Mouse (Mus musculus): ENCODE results near the gene Myl10. TPM values are rescaled to one million over a fixed set of nuclear protein-coding genes. Genes with fewer than 3 reads are reported as not detected.

Gene Myl10
- total RNA-seq, 2 experiments from 2014 or later: 3.5 TPM; not detected in 1

GRCm38 (mm10) chr5:136687561-136687960, 5.4 kb upstream of the Myl10 start:
- intact Hi-C loops (cut with DNase I): no loop called here
- peak; percentile 93 for DNase-seq
- TF ChIP-seq CTCF (IDR thresholded peaks at IDR 0.05): no peak
- peak overlapping the region; percentile 85 for H3K27ac ChIP-seq
- no peak overlapping the region for H3K4me3 ChIP-seq

- DNase-seq: no peak
- H3K27ac ChIP-seq: no peak overlapping the region
- no peak for TF ChIP-seq CTCF (IDR thresholded peaks at IDR 0.05)
- H3K4me3 ChIP-seq: no peak overlapping the region
- intact Hi-C loops (cut with DNase I): no loop called here
These were observed 4.1 kb upstream of the Myl10 start for GRCm38 (mm10) chr5:136688841-136689240.

DNA sequence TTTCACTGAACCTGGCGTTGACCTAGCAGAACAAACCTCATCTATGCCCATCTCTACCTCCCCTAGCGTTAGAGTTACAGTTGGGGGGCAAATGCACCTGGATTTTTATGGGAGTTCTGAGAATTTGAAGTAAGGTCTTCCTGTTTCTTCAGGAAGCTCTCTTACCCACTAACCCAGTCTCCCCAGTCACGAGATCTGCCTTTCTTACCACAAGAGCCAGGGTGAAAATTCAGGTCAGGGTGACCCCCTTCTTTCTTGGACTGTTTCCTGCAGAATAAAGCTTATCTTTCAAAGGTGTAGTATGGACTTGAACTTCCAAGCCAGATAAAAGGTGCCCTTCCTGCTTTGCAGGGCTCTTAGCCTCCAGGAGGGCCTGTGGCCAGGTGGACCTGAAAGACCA, 1.8 kb upstream of the Myl10 start:
- no peak for TF ChIP-seq CTCF (IDR thresholded peaks at IDR 0.05)
- intact Hi-C loops (cut with DNase I): no loop called here
- H3K27ac ChIP-seq: no peak overlapping the region
- no peak for DNase-seq
- no peak overlapping the region for H3K4me3 ChIP-seq

DNA sequence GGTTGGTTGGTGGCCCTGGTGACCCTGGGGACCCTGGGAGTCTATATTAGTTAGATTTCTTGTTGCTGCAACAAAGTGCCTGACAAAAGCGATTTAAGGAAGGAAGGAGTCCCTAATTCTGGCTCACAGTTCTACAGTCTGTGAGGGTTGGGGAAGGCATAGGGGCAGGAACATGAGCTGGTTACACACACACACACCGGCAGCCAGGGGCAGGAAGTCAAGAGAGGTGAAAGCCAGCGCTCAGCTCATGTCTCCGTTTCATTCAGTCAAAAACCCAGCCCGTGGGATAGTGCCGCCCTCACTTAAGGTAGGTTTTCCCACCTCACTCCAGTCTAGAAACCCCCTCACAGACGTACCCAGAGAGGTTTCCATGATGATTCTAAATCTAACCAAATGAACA, 472 bp downstream of the Myl10 start:
- H3K27ac ChIP-seq: no peak overlapping the region
- H3K4me3 ChIP-seq: no peak overlapping the region
- intact Hi-C loops (cut with DNase I): no loop called here
- peak; percentile 41 for DNase-seq
- no peak for TF ChIP-seq CTCF (IDR thresholded peaks at IDR 0.05)

GRCm38 (mm10) chr5:136694976-136695375, 2.0 kb downstream of the Myl10 start:
- no peak for DNase-seq
- Histone ChIP-seq H3K4me3 (no peak overlapping the region), H3K27ac (no peak overlapping the region)
- intact Hi-C loops (cut with DNase I): no loop called here
- TF ChIP-seq CTCF (IDR thresholded peaks at IDR 0.05): no peak

GRCm38 (mm10) chr5:136696516-136696915, 3.6 kb downstream of the Myl10 start:
- H3K27ac ChIP-seq: no peak overlapping the region
- intact Hi-C loops (cut with DNase I): no loop called here
- no peak for DNase-seq
- TF ChIP-seq CTCF (IDR thresholded peaks at IDR 0.05): no peak
- H3K4me3 ChIP-seq: no peak overlapping the region

- no peak overlapping the region for H3K4me3 ChIP-seq
- TF ChIP-seq CTCF (IDR thresholded peaks at IDR 0.05): no peak
- no peak overlapping the region for H3K27ac ChIP-seq
- intact Hi-C loops (cut with DNase I): no loop called here
- no peak for DNase-seq
These were observed 4.7 kb downstream of the Myl10 start for GRCm38 (mm10) chr5:136697618-136698017.

DNA sequence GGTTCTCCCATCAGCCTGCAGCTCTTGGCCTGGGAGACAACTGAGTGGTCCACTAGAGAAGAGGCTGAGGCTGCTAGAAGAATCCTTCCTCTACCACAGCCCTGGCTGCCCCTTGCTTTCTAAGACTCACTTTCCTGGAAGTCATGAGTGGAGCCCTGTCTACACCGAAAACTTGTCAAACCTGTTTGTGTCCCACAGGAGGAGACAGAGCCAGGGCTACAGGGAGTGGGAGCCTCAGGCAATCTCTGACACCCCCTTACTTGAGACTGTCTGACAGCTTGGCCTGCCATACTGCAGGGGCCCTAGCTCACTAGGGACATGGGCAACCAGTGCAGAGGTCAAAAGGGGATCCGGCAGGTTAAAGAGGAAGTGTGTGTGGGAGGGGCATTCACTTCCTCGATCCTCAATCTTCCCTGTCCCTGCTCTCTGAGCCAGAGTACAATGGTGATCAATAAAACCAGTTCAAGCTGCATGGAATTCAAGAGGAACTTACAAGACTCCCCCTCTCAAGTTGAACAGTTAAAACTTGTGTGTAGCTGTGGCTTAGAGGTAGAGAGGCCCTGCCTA, 9.3 kb downstream of the Myl10 start:
- no peak overlapping the region for H3K27ac ChIP-seq
- no peak for DNase-seq
- TF ChIP-seq CTCF (IDR thresholded peaks at IDR 0.05): no peak
- intact Hi-C loops (cut with DNase I): loop anchor here (10.0 kb wide), 1 partner anchor 77 kb away; no protein-coding TSS in a partner anchor
- H3K4me3 ChIP-seq: no peak overlapping the region

GRCm38 (mm10) chr5:136703751-136704150, 10.8 kb downstream of the Myl10 start:
- no peak overlapping the region for H3K27ac ChIP-seq
- intact Hi-C loops (cut with DNase I): loop anchor here (10.0 kb wide), 1 partner anchor 79 kb away; no protein-coding TSS in a partner anchor
- TF ChIP-seq CTCF (IDR thresholded peaks at IDR 0.05): peak; percentile 90
- H3K4me3 ChIP-seq: no peak overlapping the region
- DNase-seq: peak; percentile 84

DNA sequence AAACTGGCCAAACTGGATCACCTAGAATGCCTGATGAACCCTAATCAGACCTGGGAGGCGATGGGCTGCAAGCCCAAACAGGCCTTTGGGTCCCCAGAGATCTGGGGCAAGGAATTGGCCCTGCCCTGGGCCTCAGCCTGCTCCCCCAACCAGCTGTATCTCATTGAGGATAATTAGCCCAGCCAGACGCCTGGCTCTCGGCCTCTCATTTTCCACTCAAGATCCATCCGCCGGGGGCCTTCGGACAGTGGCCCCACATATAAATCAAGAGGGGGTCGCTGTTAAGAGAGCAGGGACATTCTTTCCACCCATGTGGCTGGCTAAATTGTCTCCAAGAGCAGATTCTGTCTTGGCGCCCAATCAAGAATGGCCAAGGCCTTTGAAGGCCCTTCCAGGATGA, 11.2 kb downstream of the Myl10 start:
- Histone ChIP-seq H3K27ac (no peak overlapping the region), H3K4me3 (no peak overlapping the region)
- DNase-seq: no peak
- intact Hi-C loops (cut with DNase I): loop anchor here (10.0 kb wide), 1 partner anchor 79 kb away; no protein-coding TSS in a partner anchor
- TF ChIP-seq CTCF (IDR thresholded peaks at IDR 0.05): no peak

- DNase-seq: no peak
- intact Hi-C loops (cut with DNase I): loop anchor here (10.0 kb wide), 1 partner anchor 81 kb away; no protein-coding TSS in a partner anchor
- Histone ChIP-seq H3K4me3 (no peak overlapping the region), H3K27ac (no peak overlapping the region)
- TF ChIP-seq CTCF (IDR thresholded peaks at IDR 0.05): peak; percentile 61
These were observed 12.6 kb downstream of the Myl10 start for GRCm38 (mm10) chr5:136705532-136705931.

GRCm38 (mm10) chr5:136706803-136707202, 13.9 kb downstream of the Myl10 start:
- no peak overlapping the region for H3K27ac ChIP-seq
- H3K4me3 ChIP-seq: no peak overlapping the region
- peak; percentile 87; the same call in 1 of the 2 replicates for TF ChIP-seq CTCF (IDR thresholded peaks at IDR 0.05)
- DNase-seq: peak; percentile 80
- intact Hi-C loops (cut with DNase I): loop anchor here (1.0 to 10.0 kb wide), 4 partner anchors 42 to 448 kb away; no protein-coding TSS in a partner anchor

DNA sequence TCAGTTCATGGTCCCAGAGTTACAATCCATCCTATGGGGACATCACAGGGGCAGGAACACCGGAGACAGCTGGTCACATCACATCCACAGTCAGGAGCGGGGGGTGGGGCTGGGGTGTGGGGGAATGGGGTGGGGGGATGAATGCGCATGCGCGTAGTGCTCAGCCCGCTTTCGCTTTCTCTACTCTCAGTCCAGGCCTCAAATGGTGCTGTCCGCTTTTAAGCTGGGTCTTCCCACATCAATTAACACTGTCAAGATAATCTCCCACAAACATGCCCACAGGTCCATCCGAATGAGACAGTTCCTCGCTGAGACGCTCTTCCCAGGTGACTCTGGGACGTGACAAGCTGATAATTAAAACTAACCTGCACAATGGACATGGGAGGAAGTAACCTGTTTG, 15.2 kb downstream of the Myl10 start:
- H3K4me3 ChIP-seq: no peak overlapping the region
- no peak for TF ChIP-seq CTCF (IDR thresholded peaks at IDR 0.05)
- intact Hi-C loops (cut with DNase I): loop anchor here (10.0 kb wide), 1 partner anchor 83 kb away; no protein-coding TSS in a partner anchor
- DNase-seq: no peak
- H3K27ac ChIP-seq: no peak overlapping the region

- peak; percentile 8 for DNase-seq
- H3K4me3 ChIP-seq: no peak overlapping the region
- no peak overlapping the region for H3K27ac ChIP-seq
- intact Hi-C loops (cut with DNase I): no loop called here
- no peak for TF ChIP-seq CTCF (IDR thresholded peaks at IDR 0.05)
These were observed 17.8 kb downstream of the Myl10 start for GRCm38 (mm10) chr5:136710742-136711141.
